Mouse (Mus musculus): ENCODE data around the gene Hkdc1.
"Not testable (repeated sequence)": the region's sequence is repeated elsewhere in the genome, so short reads cannot be mapped to it uniquely, and the experiment has no call there.

Gene Hkdc1

DNA sequence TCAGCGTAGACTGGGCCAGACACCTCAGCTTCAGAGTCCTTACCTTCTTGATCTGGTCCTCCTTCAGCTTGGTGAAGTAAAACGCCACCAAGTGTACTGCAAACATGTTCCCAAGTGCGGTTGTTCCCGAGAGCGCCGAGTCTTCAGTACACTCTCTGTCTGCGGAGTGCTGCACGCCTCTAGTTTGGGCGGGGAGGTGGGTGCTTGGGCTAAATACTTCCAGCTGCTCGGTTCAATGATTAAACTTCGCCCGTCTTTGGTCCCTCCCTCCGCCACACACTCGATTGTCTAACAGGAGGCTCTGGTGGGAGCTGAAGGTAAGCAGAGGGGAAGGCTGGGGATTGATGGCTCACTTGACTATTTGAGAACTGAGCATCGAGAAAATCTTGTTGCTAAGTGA, at the start of gene Hkdc1:
TSS of gene Hkdc1 (minus strand) at position 237 of the 400 bp plus-strand sequence.
- in situ Hi-C loops (cut with MboI, MseI), result no loop called here

DNA sequence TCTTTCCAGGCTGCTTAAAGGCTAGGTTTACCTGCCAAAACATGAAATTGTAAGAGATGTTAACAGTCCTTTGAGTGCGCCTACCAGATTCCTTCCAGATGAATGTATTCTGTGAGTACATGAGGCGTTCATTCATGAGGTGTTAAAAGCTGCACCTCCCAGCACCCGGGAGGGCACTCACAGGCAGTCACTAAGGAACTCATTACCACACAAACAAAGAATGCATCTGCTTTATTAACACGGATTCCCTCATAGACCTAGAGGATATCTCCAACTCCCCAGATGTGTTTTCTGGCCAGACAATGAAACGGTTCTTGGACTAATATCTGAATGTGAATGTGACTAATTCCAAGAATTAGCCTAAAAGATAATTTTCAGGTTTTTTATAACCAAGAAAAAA, 48.8 kb upstream of the Hkdc1 start:
- in situ Hi-C loops (cut with MboI, MseI), result no loop called here

DNA sequence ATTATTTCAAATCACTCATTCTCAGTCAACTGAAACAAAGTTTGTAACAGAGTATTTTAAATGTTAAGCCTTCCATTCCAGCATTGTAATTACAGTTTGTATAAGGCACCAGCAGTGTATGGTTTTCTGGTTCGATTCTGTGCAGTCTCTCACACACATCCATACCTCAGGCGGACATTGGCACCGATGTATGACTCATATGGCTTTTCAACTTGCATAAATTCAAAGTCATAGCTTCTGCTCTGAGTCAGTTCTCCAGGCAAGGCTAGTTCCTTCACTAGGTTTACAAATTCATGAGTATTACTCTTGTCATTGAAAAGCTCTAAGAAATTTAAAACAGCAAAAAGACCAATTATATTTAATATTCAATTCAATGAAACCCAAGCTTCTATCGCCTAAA, 47.4 kb upstream of the Hkdc1 start:
- in situ Hi-C loops (cut with MboI, MseI), result no loop called here

DNA sequence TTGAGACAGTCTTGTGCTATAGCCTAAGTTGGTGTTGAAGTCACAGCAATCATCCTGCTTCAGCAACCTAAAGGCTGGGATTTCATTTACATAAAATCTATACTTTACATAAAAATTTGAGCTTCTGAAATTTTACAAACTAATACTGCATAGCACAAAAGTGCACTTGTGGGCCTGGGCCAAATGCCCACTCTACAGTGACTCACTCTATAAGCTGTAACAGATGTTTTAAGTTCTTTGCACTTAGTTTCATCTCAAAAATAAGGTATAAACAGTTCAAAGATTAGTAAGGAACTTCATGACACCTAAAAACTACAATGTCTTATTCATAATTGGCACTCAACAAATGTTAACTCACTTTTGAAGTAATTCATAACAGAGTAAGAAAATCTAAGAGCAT, 39.0 kb upstream of the Hkdc1 start:
- in situ Hi-C loops (cut with MboI, MseI), result no loop called here

DNA sequence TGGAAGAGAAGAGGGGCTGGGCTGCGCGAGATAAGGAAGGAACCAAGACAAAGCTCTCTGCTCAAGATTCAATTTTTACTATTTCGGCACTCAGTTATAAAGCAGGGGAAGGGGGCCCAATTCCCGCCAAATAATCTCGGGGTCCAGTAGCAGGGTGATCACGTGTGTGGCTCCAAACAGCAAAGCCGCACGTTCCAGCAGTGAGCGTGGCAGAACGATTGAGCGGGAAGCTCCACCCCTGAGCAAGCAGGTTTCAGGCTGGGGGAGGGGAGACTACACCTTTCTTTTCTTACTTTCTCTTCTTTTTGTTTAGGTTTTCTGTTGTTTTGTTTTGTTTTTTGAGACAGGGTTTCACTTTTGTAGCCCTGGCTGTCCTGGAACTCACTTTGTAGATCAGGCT, 29.7 kb upstream of the Hkdc1 start:
- in situ Hi-C loops (cut with MboI, MseI), result not testable (repeated sequence)

DNA sequence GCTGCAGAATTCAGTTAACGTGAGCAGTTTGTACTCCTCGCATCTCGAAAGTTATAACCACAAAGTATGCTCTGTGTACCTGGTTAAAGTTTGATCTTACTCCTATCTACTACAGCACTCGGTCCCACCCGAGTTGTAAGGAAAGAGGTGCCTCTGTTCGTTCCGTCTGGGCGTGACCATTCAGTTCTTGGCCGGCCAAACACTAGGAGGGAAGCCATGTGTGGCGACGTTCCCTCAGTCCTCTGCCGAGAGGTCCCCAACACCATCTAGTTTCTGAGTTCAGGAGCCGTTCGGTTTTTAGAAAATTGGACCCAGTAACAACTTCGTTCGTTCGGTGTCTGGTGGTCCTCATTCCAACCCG, 28.0 kb upstream of the Hkdc1 start:
- in situ Hi-C loops (cut with MboI, MseI), result no loop called here

DNA sequence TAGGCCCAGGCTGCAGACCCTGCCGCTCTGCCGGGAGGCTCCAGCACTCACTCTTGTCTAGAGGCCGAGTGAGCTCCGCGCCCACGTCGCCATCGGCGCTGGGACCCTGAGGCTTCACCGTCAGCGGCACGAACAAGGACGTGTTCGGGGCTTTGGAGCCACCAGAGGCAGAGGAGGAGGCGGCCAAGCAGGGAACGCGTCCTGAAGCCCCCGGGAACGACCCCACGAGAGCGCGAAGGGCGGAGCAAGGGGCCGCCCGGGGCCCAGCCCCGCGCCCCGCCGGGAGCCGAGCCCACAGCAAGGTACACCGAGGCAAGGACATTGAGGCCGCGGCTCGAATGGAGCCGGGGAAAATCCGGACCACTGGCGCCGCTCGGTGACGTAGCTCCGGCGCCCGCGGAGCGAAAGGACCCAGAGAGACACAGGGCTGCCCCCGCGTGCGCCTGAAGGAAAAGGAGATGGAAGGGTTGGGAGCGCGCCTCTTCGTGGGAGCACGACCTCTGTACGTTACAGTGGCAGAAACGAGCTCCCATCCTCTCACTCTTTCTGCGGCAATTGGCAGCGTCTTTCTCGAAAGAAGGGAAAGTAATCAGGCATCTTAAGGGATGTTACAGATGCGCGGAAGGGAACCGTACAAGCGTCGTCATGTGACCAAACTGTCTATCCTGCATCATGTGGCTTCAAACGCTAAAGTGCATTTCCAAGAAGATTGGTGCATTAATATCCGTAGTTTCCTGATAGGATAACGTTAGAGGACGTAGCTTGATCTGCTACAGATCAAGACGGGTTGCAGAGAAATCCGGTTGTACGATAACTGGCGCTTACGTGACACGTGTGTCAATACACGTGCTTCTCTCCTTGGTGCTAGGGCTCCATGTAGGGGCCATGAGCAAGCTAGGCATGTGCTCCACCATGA, 27.3 kb upstream of the Hkdc1 start, which contains the start of the genes 4930507D05Rik and Supv3l1:
TSS of gene 4930507D05Rik (plus strand) at position 126 of the 916 bp plus-strand sequence.
TSS of gene Supv3l1 (minus strand) at position 375 of the 916 bp plus-strand sequence.
- in situ Hi-C loops (cut with MboI, MseI), result no loop called here

DNA sequence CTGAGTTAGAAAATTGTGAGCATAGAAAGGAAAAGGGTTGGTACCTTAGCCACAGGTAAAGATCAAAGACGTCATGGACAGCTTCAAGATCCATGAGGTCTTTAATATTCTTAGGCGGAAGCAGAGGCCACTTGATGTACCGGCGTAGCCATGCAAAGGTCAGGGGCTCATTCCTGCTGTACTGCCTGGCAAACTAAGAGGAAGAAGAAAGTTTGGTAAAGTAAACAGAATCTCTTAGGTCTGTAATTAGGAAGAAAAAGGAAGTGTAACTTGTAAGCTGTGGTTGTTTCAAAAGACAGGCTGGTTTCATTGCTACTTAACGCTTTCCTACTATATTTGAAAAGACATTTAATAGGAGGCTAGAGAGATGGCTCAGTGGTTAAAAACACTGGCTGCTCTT, 8.1 kb upstream of the Hkdc1 start:
- in situ Hi-C loops (cut with MboI, MseI), result no loop called here

DNA sequence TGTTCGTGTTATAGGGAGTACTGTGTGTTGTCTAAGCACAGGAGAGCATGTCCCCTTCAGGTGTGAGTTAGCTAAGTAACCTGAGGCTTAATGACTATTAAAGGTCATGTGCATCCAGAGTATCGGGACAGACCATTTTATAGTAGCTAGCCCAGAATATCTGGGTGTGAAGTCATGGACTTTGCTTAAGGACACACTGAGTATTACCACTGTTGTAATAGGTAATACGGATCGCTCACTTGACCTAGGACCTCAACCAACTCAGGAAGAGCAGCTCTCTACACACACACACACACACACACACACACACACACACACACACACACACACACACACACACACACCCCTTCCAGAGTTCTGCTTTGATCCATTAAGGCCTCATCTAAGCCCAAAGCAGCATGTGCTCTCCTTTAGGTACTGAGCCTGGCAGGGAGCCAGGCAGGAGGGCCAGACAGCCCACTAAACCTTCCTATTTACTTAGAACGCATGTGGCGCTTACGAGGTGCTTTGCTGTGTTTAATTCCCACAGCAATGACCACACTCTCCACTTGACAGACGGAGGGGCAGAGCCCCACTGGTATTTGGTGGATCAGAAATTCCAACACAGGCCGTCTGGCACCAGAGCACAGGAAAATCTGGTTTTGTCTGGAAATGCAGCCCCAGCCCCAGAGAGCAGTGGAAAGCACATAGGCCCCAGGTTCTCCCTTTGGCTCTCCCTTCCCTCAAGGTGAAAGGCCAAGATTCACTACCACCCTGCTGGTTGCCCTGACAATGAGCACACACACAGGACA, 3.0 kb upstream of the Hkdc1 start:
- in situ Hi-C loops (cut with MboI, MseI), result no loop called here

DNA sequence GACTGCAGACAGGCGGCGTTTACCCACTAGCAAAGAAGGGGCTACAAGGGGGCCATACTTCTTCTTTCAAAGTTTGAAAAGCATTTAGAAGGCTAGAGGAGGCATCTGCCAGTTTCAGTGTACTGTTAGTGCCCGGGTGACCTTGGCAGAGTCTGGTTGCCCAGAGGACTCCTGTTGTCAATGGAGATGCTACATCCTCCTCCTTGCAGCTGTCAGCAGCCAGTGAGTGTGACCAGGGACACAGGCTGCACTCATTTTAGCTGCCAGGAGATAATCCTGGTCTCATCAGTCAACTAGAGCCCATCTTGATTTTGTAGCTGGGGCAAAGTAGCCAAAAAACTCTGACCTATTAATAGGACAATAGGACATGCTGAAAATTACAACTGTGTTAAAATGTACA, 1.2 kb downstream of the Hkdc1 start:
- in situ Hi-C loops (cut with MboI, MseI), result no loop called here

DNA sequence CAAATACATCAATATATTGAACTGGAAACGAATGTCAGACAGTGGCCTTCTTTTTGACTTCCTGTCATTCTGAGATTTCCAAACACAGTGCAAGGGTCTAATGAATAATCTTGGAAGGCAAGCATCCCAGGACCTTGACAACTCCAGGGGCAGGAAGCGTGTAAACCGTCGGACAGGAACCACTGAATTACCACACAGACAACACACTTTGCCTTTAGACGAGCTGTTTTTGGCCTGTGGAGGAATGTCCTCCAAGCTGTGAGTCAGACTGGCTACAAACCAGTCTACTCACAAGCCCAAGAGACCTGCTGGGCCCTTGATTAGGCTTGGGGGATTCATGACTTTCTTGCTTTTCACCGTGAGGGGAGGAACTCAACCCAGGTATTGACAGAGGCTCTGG, 1.9 kb downstream of the Hkdc1 start:
- in situ Hi-C loops (cut with MboI, MseI), result no loop called here

DNA sequence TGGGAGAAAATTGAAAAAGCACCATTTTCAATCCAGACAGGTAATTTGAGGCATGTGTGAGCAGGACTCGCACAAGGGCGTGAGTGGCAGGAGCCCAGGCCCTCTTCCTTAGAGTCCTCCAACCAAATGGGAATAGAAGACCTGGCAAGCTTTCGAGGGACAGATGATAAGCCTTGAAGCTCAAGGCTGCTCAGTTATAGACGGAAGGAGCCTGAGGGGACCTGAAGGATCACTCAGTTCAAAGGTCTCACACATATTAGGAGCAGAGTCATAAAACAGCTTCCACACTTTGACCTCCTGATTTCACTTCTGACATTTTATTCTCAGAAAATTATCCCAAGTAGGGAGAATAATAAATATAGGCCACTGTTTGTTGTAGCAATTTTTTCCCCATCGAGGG, 2.9 kb downstream of the Hkdc1 start:
- in situ Hi-C loops (cut with MboI, MseI), result loop anchor here (10.0 kb wide), 1 partner anchor 145 kb away; no protein-coding TSS in a partner anchor

DNA sequence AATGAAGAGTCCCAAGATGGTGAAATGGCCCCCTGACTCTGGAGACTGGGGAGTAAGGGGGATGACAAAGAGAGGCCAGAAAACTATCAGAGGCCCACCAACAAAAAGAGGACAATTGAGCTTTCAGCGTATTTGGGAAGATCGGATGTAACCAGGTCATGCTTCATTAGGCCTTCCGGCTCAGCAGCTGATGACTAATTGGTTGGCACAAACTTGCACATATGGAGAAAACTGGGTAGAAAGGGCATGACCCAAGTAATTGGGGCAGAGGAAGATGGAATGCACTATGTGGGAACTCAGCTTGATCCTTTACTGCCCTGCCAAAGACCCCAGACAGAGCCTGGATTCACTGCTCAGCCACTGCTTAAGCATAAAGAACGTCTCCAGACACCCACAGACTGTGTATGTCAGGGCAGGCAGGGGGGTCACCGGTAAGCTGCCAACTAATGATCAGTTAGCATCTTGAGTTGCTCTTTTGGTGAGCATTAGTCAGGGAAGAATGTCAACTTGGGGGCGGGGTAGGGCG, 3.4 kb downstream of the Hkdc1 start:
- in situ Hi-C loops (cut with MboI, MseI), result loop anchor here (10.0 kb wide), 1 partner anchor 144 kb away; no protein-coding TSS in a partner anchor

DNA sequence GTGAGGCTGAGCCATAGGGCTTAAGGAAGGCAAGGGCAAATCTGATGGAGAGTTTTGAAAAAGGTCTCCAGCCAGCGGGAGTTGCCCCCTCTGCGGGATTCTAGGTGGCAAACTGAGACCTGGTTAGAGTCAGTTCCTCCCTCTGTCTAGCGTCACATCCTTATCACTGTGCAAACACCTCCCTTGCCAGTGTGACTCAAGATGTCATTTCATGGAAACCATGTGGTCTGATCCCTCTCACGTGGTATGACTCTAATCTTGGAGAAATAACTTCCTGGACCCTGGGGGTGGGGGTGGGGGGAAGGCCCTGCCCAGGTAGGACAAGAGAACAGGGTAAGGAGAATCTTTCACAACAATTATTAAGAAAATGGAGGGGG, 8.7 kb downstream of the Hkdc1 start:
- in situ Hi-C loops (cut with MboI, MseI), result loop anchor here (5.0 to 10.0 kb wide), 2 partner anchors 139 to 226 kb away; no protein-coding TSS in a partner anchor

DNA sequence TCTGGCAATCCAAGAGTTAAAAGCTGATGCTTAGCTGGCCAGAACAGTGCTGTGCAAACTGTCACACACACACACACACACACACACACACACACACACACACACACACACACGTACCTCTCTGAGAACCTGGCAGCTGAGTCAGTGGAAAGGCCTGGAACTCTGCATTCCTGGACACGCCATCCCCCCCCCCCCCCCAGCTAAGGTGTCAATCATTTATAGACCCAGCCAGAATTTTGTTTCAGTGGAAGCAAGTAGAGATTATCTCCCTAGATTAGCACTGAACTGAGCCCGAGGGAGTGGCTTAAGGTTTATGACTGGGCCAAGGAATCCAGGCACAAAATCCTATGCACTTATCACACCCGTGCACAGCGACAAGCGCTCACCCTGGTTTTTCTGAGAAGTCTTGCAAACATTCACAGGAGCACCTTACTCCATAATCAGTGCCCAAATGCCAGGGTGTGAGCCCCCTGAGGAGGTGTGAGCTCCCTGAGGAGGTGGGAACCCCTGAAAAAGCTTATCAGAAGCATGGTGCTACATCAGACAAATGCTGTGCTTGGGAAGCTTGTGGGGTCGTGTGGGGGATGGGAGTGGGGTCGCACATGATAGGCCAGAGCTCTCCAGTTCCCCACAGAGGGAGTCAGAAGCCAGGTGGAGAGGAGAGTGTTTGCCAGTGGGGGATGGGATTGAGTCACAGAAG, 9.2 kb downstream of the Hkdc1 start:
- in situ Hi-C loops (cut with MboI, MseI), result loop anchor here (5.0 to 10.0 kb wide), 2 partner anchors 138 to 226 kb away; no protein-coding TSS in a partner anchor

DNA sequence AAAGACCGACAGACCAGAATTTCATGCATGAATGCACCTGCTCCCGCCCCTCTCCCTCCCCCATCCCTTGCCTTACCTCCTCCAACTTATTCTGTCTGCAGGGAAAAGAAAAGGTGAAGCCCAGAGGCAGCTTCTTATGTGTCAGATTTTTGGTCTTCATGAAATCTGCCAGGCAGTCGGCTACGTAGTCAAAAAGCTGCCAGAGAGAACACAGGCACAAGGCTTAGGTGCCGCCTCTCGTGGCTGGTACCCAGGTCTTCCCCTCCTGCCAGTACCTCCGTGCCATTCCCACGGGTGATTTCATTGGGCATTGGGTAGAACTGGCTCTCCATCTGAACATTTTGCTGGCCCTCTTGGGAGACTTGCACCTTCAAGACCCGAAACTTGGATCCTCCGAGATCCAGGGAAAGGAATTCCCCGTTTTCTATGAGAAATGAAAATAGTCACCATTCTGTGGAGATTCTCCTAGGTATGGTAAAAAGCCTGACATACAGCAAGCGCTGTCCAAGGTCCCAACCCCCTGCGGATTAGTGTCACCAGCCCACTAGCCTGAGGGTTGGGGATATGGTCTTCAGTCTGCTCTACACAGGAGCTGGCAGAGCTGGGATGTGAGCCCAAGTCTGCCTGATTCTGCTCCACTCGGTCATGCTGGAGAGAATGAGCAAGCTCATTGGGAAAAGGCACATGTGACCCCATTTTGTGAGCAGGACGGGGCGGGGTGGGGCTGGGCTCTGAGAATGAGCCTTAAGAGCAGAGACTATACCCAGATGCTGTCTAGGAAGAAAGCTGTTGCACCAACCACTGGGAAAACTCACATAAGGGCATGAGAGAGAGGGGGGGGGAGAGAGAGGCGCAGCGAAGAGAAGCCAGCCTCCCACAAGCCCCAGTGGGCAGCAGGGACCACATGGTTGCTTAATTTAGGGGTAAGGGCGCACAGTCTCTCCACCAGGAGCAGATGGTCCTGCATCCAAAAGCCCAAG, 10.6 kb downstream of the Hkdc1 start:
- in situ Hi-C loops (cut with MboI, MseI), result loop anchor here (5.0 to 10.0 kb wide), 2 partner anchors 137 to 224 kb away; no protein-coding TSS in a partner anchor

DNA sequence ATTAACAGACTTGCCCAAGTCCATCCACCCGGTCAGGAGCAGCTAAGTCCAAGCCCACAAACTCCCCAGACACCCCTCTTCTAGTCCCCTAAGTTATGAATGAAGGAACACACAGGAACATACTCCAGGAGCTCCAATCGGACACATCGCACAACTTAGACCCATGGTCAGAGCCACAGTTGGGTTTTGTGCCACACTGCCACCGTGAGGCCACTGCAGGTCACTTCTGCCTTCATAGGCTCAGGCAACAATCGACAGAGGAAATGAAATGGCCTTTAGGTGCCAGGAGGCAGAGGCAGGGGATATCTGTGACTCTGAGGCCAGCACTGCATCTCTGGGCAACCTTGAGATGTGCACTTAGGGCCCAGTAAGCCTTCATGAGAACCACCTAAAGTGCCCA, 11.3 kb downstream of the Hkdc1 start:
- in situ Hi-C loops (cut with MboI, MseI), result loop anchor here (5.0 to 10.0 kb wide), 2 partner anchors 136 to 224 kb away; no protein-coding TSS in a partner anchor

DNA sequence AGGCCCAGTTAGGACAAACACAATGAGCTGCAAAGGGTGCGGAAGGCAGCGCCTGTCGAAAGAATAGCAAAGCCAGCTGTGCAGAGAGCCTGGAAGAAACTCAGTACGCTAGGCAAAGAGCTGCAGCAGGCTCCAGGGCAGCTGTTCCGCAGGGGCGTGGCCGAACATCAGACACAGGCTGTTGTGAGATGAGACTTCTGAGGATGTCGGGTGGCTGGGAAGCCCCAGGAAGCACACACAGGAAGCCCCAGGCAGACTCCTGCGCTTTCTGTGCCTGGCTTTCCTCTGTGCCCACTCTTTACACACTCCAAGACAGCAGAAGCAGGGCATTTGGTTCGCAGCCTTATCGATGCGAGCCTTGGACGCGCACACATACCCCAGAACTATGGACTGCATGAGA, 17.4 kb downstream of the Hkdc1 start:
- in situ Hi-C loops (cut with MboI, MseI), result no loop called here

DNA sequence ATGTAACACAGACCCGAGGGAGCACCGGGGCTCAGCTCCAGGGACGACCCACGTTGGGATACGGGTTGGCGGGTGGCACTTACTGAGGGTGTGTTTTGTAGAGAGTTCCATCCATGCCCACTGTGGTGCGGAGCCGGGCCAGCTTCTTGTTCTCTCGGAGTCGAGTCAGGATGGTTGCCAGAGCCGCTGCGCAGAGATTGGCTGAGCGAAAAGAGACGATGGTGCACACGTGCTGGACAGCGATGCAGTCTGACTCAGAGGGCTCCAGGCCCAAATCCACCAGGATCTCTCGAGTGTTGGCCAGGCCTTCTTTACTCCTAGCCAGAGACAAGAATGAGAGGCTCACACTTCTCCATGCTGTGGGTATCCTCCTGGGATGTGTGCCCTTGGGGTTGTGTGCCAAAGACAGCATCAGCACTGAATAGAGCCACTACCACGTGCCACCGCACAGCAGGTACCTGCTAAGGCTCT, 20.6 kb downstream of the Hkdc1 start:
- in situ Hi-C loops (cut with MboI, MseI), result no loop called here

DNA sequence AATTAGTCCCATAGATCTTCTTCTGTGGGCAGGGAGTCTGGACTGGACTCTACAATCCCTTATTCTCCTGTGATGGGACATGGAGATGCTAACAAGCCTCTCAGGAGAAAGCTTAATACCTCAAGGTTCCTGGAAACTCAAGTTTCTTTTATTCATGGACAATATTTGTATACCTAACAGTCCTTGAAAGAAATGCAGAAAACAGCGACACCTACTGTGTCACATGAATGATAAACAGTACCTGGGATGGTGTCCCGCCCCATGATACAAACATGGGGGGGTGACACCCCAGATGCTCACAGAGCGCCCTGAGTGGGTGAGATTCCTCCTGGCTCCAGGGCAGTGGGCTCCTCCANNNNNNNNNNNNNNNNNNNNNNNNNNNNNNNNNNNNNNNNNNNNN, 39.3 kb downstream of the Hkdc1 start:
- in situ Hi-C loops (cut with MboI, MseI), result loop anchor here (10.0 kb wide), 1 partner anchor 818 kb away; no protein-coding TSS in a partner anchor
